Mouse (Mus musculus) limb, embryonic 10.5 days (tissue): ENCODE measurements around the gene Asic2. TPM values are rescaled to one million over a fixed set of nuclear protein-coding genes. Genes with fewer than 3 reads are reported as not detected.
A peak's percentile ranks its signal among the peaks of the same experiment; 100 is the strongest.

ENCODE experiments used
- DNase-seq: peaks from one replicate; pipeline ENCODE4 v3.0.0-alpha.2; 2017; ENCODE audit warnings: low spot score
- H3K27ac ChIP-seq: fragments of 300-500 bp; sonication (generic); 2 replicates; pipeline ENCODE4 v1.5.1; 2016; ENCODE audit warnings: mild to moderate bottlenecking
- H3K27me3 ChIP-seq: fragments of 300-500 bp; sonication (generic); 2 replicates; pipeline ENCODE4 v1.6.1; 2016; ENCODE audit warnings: low read depth, mild to moderate bottlenecking; ENCODE audit not compliant: poor library complexity, severe bottlenecking
- H3K36me3 ChIP-seq: fragments of 300-500 bp; sonication (generic); 2 replicates; pipeline ENCODE4 v1.6.1; 2016; ENCODE audit warnings: mild to moderate bottlenecking, moderate library complexity
- H3K4me1 ChIP-seq: fragments of 300-500 bp; sonication (generic); 2 replicates; pipeline ENCODE4 v1.6.1; 2016
- H3K4me3 ChIP-seq: fragments of 300-500 bp; sonication (generic); 2 replicates; pipeline ENCODE4 v1.5.1; 2016; ENCODE audit warnings: mild to moderate bottlenecking, moderate library complexity
- H3K9me3 ChIP-seq: fragments of 300-500 bp; sonication (generic); replicated peaks from 2 replicates; pipeline ENCODE4 v1.6.1; 2016; ENCODE audit warnings: mild to moderate bottlenecking
- WGBS: fragments of 180-500 bp; shearing (Covaris S2); methylation state at CpG from one replicate; pipeline ENCODE4 v1.1.7; 2016; 5-methylcytosine and 5-hydroxymethylcytosine counted together
- polyA plus RNA-seq: library from polyadenylated mRNA; unstranded; fragments of >200 nt; fragmentation: Nextera tagmentation; extraction: Ambion mirVana; gene quantifications from 2 replicates; pipeline ENCODE4 v1.2.1, GENCODE M21; 2016

The Asic2 gene
- polyA plus RNA-seq, 1 experiment from 2014 or later, result 1.1 TPM

- DNase-seq, result no peak
These were observed 102.4 kb downstream of the Asic2 start for GRCm38 (mm10) chr11:81865661-81866382.

GRCm38 (mm10) chr11:81860250-81860972, 107.8 kb downstream of the Asic2 start, which contains the start of gene 5530401A14Rik:
5530401A14Rik (plus strand) TSS chr11:81860673.
- DNase-seq, result peak; percentile 39
- Histone ChIP-seq H3K4me1 (peaks cover 26% of the 10 kb centered on the region), H3K27ac (0 out of 2 replicates have a peak within 1 kb of the TSS, but pooled peaks have one; percentile 25), H3K27me3 (no peaks in the 10 kb centered on the region), H3K9me3 (no peaks in the 10 kb centered on the region), H3K36me3 (no peaks in the 10 kb centered on the region), H3K4me3 (no peak within 1 kb of the TSS)
- 32% methylated on average over 4 of the region's 4 CpGs for WGBS

More at GRCm38 (mm10) chr11:81865661-81866382, 102.4 kb downstream of the Asic2 start:
- H3K27ac ChIP-seq, result no peak overlapping the region
- WGBS, result 82% methylated on average over 10 of the region's 10 CpGs
- H3K4me1 ChIP-seq, result peaks cover 13% of the 10 kb centered on the region
- H3K36me3 ChIP-seq, result no peaks in the 10 kb centered on the region
- no peak overlapping the region for H3K4me3 ChIP-seq
- no peaks in the 10 kb centered on the region for H3K9me3 ChIP-seq
- no peaks in the 10 kb centered on the region for H3K27me3 ChIP-seq

- H3K27ac ChIP-seq, result no peak overlapping the region
- H3K4me3 ChIP-seq, result no peak overlapping the region
- peaks cover 6% of the 10 kb centered on the region for H3K4me1 ChIP-seq
- WGBS, result 29% methylated on average over 1 of the region's 1 CpGs
- H3K9me3 ChIP-seq, result no peaks in the 10 kb centered on the region
- no peaks in the 10 kb centered on the region for H3K27me3 ChIP-seq
- DNase-seq, result no peak
- H3K36me3 ChIP-seq, result no peaks in the 10 kb centered on the region
These were observed 120.3 kb downstream of the Asic2 start for GRCm38 (mm10) chr11:81847773-81848490.

GRCm38 (mm10) chr11:81845686-81846036, 122.6 kb downstream of the Asic2 start:
- no peak overlapping the region for H3K27ac ChIP-seq
- H3K4me1 ChIP-seq, result peaks cover 10% of the 10 kb centered on the region
- no peaks in the 10 kb centered on the region for H3K9me3 ChIP-seq
- no peak overlapping the region for H3K4me3 ChIP-seq
- H3K27me3 ChIP-seq, result no peaks in the 10 kb centered on the region
- no peaks in the 10 kb centered on the region for H3K36me3 ChIP-seq
- WGBS, result 80% methylated on average over 3 of the region's 3 CpGs
- no peak for DNase-seq

- no peak for DNase-seq
- WGBS, result 75% methylated on average over 5 of the region's 5 CpGs
These were observed 123.1 kb downstream of the Asic2 start for GRCm38 (mm10) chr11:81845010-81845685.

GRCm38 (mm10) chr11:81841001-81841400, 127.3 kb downstream of the Asic2 start:
- no peaks in the 10 kb centered on the region for H3K36me3 ChIP-seq
- 71% methylated on average over 2 of the region's 2 CpGs for WGBS
- DNase-seq, result no peak
- peaks cover 3% of the 10 kb centered on the region; the same call in 1 of the 2 replicates for H3K4me1 ChIP-seq
- H3K27ac ChIP-seq, result no peak overlapping the region
- no peaks in the 10 kb centered on the region for H3K27me3 ChIP-seq
- H3K9me3 ChIP-seq, result no peaks in the 10 kb centered on the region
- H3K4me3 ChIP-seq, result no peak overlapping the region

More at GRCm38 (mm10) chr11:81845010-81845685, 123.1 kb downstream of the Asic2 start:
- H3K27ac ChIP-seq, result no peak overlapping the region
- H3K4me1 ChIP-seq, result peaks cover 10% of the 10 kb centered on the region
- no peak overlapping the region for H3K4me3 ChIP-seq
- H3K9me3 ChIP-seq, result no peaks in the 10 kb centered on the region
- no peaks in the 10 kb centered on the region for H3K27me3 ChIP-seq
- no peaks in the 10 kb centered on the region for H3K36me3 ChIP-seq

GRCm38 (mm10) chr11:81838426-81838825, 129.8 kb downstream of the Asic2 start:
- no peak overlapping the region for H3K27ac ChIP-seq

GRCm38 (mm10) chr11:81832381-81832780, 135.9 kb downstream of the Asic2 start:
- H3K4me1 ChIP-seq, result no peaks in the 10 kb centered on the region
- no peaks in the 10 kb centered on the region for H3K36me3 ChIP-seq
- WGBS, result 82% methylated on average over 1 of the region's 1 CpGs

More at GRCm38 (mm10) chr11:81838426-81838825, 129.8 kb downstream of the Asic2 start:
- H3K36me3 ChIP-seq, result no peaks in the 10 kb centered on the region
- no peak for DNase-seq
- H3K9me3 ChIP-seq, result no peaks in the 10 kb centered on the region
- no peak overlapping the region for H3K4me3 ChIP-seq
- H3K4me1 ChIP-seq, result peaks cover 3% of the 10 kb centered on the region; the same call in 1 of the 2 replicates
- 79% methylated on average over 4 of the region's 4 CpGs for WGBS
- no peaks in the 10 kb centered on the region for H3K27me3 ChIP-seq

GRCm38 (mm10) chr11:81816531-81816930, 151.7 kb downstream of the Asic2 start:
- no peaks in the 10 kb centered on the region for H3K4me1 ChIP-seq
- H3K4me3 ChIP-seq, result no peak overlapping the region
- DNase-seq, result no peak
- no peaks in the 10 kb centered on the region for H3K9me3 ChIP-seq
- 0 out of 2 replicates have a peak, but pooled peaks cover 4% of the 10 kb centered on the region for H3K27me3 ChIP-seq
- H3K27ac ChIP-seq, result no peak overlapping the region
- WGBS, result 47% methylated on average over 5 of the region's 5 CpGs
- no peaks in the 10 kb centered on the region for H3K36me3 ChIP-seq

More at GRCm38 (mm10) chr11:81832381-81832780, 135.9 kb downstream of the Asic2 start:
- no peaks in the 10 kb centered on the region for H3K9me3 ChIP-seq
- H3K27me3 ChIP-seq, result no peaks in the 10 kb centered on the region
- H3K27ac ChIP-seq, result no peak overlapping the region
- DNase-seq, result no peak
- no peak overlapping the region for H3K4me3 ChIP-seq

GRCm38 (mm10) chr11:81814816-81815215, 153.4 kb downstream of the Asic2 start:
- 92% methylated on average over 1 of the region's 1 CpGs for WGBS
- Histone ChIP-seq H3K36me3 (no peaks in the 10 kb centered on the region), H3K4me3 (no peak overlapping the region), H3K9me3 (no peaks in the 10 kb centered on the region), H3K27ac (no peak overlapping the region), H3K4me1 (no peaks in the 10 kb centered on the region), H3K27me3 (no peaks in the 10 kb centered on the region)
- no peak for DNase-seq

GRCm38 (mm10) chr11:81806905-81807659, 161.2 kb downstream of the Asic2 start:
- H3K27me3 ChIP-seq, result no peaks in the 10 kb centered on the region
- no peak overlapping the region for H3K4me3 ChIP-seq
- no peak overlapping the region for H3K27ac ChIP-seq
- no peaks in the 10 kb centered on the region for H3K9me3 ChIP-seq
- no peaks in the 10 kb centered on the region for H3K36me3 ChIP-seq
- peaks cover 12% of the 10 kb centered on the region for H3K4me1 ChIP-seq
- no peak for DNase-seq
- 88% methylated on average over 11 of the region's 11 CpGs for WGBS

- no peak overlapping the region for H3K27ac ChIP-seq
- no peak overlapping the region for H3K4me3 ChIP-seq
- H3K36me3 ChIP-seq, result no peaks in the 10 kb centered on the region
- H3K9me3 ChIP-seq, result no peaks in the 10 kb centered on the region
- 56% methylated on average over 2 of the region's 2 CpGs for WGBS
- DNase-seq, result no peak
- no peaks in the 10 kb centered on the region for H3K27me3 ChIP-seq
- H3K4me1 ChIP-seq, result peaks cover 12% of the 10 kb centered on the region
These were observed 164.7 kb downstream of the Asic2 start for GRCm38 (mm10) chr11:81803544-81803943.
